Mouse (Mus musculus) ES-Bruce4 (cell line): Measurements from ENCODE around the gene Cks2.

Experiments
- CTCF ChIP-seq: IDR thresholded peaks from one replicate; pipeline ENCODE4 v1.8.1; 2011; ENCODE audit warnings: low read depth, low read length
- EP300 ChIP-seq: IDR thresholded peaks from 2 replicates; pipeline ENCODE4 v1.6.1; 2011; ENCODE audit warnings: low read depth, low read length; ENCODE audit not compliant: insufficient read depth
- POLR2A ChIP-seq: IDR thresholded peaks from one replicate; pipeline ENCODE4 v1.8.1; 2011; ENCODE audit warnings: low read length; ENCODE audit not compliant: insufficient read depth

- TF ChIP-seq POLR2A (no peak), CTCF (no peak), EP300 (no peak)
Observed at GRCm38 (mm10) chr13:51623678-51624077, 21.4 kb upstream of the Cks2 start.
